Mouse (Mus musculus) spleen, adult 18-20 months (tissue): ENCODE results near the gene Emcn.

Experiments used
- DNase-seq, 2 experiments: peaks; one replicate each; pipeline ENCODE4 v3.0.0; 2022; ENCODE audit warnings: mixed read lengths in 2 of 2

Gene Emcn

GRCm38 (mm10) chr3:137340938-137341337 is at the start of gene Emcn:
Gene Emcn, plus strand, starts transcription at chr3:137341067.
- no peak for DNase-seq

DNA sequence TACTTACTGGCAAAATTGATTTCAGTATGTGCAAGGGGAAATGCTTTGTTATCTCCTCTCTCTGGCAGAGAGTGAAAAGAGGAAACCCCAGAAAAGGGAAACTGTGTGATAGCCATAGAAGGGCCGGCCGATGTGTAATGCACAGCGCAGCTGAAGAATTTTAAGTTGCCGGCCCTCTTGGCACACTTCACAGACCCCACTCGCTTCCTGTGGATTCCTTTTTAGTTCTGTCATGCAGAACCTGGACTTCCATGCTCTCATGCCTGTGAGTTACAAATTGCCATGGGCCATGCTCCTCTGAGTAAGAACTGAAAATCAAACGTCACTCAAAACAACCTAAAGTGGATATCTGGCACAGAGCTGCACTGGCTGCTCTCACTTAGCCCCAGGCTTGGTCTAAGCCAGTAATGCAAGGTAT is 47.7 kb upstream of the Emcn start:
- DNase-seq, result peak in 1 of 2 experiments; percentile 18

DNA sequence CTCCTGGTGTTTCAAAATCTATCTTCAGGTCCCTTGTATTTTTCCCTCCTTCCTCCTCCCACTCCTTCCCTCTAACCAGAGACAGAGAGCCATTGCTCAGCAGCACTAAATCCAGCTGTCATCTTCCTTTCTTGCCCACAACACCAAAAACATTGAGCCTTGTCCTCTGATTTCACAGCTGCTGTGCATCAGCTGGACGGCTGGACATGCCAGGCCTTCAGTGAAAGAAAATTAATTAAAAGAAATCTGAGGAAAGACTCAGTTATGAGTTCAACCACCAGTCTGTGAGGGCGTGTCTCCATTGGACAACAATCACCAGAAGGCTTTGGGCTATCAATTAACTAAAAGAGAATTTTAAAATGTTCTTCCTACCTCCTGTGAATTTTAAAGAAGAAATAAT is 42.6 kb upstream of the Emcn start:
- no peak for DNase-seq

DNA sequence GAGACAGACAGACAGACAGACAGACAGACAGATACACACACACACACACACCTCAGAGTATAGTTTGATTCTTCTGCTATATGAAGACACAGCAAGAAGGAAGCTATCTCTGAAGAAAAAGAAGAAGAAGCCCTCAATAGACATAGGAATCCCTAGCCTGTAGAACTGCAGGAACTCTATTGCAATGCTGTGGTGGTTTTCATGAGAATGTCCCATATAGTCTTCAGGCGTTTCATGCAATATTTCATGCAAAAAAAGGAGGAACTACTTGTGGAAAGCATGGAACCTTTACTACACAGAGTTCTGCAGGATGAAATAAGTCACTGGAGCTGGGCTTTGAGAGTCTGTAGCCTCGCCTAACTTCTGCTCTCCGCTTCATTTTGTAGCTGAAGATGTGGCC is 40.7 kb upstream of the Emcn start:
- DNase-seq, result no peak

- no peak for DNase-seq
Measured at GRCm38 (mm10) chr3:137301195-137301594, 39.7 kb upstream of the Emcn start.

- no peak for DNase-seq
Measured at GRCm38 (mm10) chr3:137302804-137303203, 38.1 kb upstream of the Emcn start.

DNA sequence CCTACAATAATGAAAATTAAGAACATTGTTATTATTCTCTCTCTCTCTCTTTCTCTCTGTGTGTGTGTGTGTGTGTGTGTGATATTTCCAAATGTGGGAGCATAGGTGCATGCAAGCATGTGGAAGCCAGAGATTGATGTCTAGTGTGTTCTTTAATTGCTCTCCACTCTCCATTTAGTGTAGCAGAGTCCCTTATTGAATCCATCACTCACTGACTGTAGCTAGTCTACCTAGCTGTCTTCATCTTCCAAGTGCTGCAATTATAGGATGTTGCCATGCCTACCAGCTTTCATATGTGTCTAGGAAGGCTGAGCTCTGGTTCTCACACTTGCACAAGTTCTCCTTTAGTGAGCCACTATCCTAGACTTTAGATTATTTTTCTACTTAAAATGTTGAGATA is 30.9 kb upstream of the Emcn start:
- no peak for DNase-seq

DNA sequence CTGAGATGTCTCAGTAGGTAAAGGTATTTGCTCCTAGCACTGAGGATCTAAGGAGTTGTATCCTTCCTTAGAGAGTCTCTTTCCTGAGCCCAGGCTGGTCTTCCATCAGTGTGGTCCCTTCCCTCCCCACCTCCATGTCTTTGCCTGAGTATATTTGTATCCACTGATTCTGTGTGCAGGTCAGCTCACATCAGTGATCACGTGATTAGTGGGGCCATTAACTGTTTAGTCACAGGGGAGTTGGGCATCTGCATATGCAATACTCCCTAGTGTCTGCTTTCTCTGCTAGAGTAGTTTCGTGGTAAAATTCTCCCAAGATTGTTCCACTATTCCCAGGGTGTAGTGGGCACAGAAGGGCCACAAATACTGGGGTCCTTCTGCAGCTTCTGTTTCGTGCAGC is 28.3 kb upstream of the Emcn start:
- no peak for DNase-seq

DNA sequence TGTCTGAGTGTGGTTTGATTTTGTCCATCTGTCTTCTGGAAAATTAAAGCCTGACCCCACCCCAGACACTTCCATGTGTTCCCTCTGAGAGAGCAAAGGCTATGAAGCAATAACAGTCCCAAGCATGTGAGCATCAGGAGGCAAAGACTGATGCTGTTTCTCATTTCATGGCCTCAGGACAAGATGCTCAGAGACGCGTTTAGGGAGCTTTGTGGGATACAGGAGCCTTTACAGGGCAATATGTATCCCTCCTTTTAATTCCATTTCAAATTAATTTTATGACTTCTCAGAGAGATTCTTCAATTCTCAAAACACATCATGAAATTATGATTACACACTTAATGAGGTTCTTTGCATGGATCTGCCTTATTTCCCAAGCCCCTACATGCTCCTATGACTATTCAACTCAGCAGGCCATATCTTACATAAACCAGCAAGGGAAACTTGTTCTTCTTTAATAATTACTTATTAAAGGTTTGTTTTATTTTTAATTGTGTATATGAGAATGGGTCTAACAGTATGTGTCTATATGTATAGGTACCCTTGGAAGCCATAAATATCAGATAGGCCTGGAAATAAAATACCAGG is 27.0 kb upstream of the Emcn start:
- DNase-seq, result no peak

DNA sequence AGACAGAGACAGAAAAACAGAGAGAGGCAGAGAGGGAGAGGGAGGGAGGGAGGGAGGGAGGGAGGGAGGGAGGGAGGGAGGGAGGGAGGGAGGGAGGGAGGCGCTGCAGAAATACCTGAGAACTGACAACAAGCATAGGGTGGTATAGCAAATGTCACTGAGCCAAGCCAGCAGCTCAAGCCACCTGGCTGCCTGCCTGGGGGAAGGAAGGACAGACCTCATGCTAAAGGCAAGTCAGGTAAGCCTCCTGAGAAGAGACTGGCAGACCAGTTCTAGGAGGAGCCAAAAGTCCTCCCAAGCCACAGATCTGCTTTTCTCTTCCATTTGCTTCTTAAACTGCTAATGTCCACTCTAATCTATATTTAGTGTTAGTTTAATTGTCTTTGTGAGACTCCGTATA is 22.5 kb upstream of the Emcn start:
- DNase-seq, result no peak

- no peak for DNase-seq
Measured at GRCm38 (mm10) chr3:137319950-137320349, 20.9 kb upstream of the Emcn start.

GRCm38 (mm10) chr3:137322304-137322703 is 18.6 kb upstream of the Emcn start:
- DNase-seq, result no peak

DNA sequence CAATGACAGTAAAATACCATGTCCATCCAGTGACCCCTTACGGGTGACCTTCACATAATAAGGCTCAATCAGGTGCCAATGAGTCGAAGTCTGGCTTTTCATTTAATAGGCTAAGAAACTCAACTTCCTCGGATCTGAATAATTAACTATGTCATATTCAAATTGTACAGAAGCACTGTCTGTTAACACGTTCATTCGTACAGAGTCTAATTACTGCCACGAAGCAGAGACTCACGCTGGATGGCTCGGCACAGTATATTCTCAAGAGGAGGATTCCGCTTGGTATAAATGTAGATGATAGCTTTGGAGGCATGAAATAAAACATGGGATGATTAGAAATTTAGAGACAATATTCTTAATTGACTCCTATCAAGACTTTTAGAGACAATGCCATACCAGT is 11.0 kb upstream of the Emcn start:
- no peak for DNase-seq

GRCm38 (mm10) chr3:137330950-137331349 is 9.9 kb upstream of the Emcn start:
- no peak for DNase-seq

DNA sequence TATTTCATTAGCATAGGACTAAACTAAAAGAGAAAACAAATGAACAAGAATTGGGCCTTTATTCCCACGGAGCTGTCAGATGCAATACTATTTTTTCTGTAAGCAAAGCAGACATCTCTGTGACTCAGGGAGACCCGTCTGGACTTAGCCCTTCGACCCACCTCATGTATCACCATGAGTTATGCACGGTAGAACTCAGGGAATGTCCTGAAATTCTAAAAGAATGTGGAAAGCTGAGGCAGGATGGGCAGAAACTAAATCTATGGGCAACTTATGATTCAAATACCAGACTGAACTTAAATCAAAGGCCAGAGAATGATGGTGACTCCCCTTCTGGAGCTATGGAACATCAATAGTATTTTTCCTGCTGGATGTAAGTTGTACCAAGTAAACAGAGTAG is 8.3 kb upstream of the Emcn start:
- no peak for DNase-seq

GRCm38 (mm10) chr3:137335957-137336356 is 4.9 kb upstream of the Emcn start:
- DNase-seq, result no peak

DNA sequence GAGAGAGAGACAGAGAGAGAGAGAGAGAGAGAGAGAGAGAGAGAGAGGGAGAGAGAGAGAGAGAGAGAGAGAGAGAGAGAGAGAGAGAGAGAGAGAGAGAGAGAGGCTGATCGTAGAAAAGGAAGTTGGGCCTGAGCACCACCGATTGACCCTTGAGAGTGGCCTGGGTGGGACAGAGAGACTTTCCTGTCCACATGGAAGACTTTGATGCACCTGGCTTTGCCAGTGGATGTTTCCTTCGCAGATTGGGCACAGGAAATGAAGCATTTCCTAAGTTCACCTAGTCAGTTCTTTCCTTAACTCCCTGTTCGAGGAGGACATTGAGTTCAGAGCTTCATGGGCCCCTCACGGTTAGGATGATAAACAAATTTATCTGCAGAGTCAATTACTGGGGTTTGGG is 2.6 kb downstream of the Emcn start:
- DNase-seq, result no peak

GRCm38 (mm10) chr3:137351882-137352281 is 11.0 kb downstream of the Emcn start:
- DNase-seq, result no peak

DNA sequence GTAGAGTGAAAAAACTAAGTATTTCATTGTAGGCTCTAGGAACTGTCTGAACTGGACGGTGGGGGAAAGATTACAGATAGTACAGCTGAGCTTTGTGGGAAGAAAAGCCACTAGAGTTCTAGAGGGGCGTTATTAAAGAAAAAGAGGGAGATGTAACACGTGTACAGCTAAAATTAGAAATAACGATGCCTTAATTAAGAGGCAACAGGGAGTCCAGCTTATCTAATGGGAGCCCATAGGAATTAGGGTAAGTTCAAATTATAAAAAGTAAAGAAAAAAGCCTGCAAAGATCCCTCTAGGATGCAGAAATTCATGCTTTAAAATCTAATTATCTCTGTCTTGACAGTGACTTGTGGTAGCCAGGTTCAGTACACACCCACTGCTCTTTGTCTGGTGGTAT is 15.8 kb downstream of the Emcn start:
- DNase-seq, result no peak

- no peak for DNase-seq
Measured at GRCm38 (mm10) chr3:137367123-137367825, 26.4 kb downstream of the Emcn start.

DNA sequence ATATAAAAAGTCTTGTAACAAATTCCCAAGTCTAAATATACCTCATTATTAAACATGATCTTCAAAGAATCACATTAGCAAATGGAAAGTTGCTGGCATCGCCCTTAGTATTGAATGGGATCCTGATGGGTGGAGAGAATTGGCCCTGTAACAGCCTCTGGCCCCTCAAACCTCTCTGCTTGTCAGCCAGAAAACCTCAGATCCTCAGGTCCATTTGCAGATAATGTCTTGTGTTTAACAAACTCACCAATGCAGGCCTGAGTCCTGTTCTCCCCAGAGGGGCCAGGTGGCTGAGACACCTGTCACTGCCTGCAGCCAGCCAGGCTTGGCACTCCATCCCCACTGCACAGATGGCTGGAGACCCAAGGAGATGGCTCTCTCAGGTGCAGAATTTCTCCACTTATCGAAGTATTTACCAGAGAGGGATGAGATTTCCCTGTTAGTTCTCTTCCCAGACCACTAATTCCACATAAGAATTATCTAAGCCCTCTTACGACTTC is 27.0 kb downstream of the Emcn start:
- DNase-seq, result no peak

DNA sequence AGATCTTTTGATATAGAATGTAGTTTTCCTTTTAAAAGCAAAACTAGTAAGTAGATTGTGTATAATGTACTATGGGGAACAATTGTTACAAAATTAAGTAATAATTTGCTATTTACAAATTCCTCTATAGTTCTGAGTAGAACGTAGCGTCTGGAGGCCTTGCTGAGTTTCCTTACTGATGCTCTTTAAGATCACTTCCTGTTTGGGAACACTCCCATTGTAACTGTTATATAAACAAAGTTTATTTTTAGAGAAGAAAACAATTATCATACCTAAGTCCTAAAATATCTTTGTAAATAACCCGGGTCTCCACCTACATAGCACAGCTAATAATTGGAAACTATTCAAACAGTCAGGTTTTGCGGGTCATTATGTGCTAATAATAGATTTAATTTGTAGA is 32.0 kb downstream of the Emcn start:
- DNase-seq, result no peak

DNA sequence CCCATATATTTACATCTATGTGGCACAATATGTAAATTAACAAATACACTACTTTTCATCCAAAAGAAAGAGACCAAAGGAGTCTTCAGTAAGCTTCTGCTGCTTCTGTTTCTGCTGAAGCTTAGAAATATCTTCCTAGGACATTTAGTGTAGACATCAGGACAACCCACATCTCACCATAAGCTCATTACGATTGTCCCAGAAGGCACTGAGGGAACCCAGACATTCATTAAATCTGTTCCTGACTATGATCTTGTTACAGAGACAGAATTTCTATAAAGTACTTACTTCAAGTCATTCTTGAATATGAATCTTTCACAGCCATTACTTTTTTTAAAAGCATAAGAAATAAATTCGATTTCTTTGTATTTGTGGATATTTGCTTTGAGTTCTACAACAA is 41.4 kb downstream of the Emcn start:
- no peak for DNase-seq

GRCm38 (mm10) chr3:137395588-137395987 is 54.7 kb downstream of the Emcn start:
- DNase-seq, result no peak
